Mouse (Mus musculus) fibroblast of lung, adult 2 months (primary cell): ENCODE results near the gene Pdxp.
A peak's percentile ranks its signal among the peaks of the same experiment; 100 is the strongest.

Experiments used
- DNase-seq: peaks from one replicate; pipeline ENCODE4 v3.0.0-alpha.2; 2011; ENCODE audit warnings: low read depth

Gene Pdxp

DNA sequence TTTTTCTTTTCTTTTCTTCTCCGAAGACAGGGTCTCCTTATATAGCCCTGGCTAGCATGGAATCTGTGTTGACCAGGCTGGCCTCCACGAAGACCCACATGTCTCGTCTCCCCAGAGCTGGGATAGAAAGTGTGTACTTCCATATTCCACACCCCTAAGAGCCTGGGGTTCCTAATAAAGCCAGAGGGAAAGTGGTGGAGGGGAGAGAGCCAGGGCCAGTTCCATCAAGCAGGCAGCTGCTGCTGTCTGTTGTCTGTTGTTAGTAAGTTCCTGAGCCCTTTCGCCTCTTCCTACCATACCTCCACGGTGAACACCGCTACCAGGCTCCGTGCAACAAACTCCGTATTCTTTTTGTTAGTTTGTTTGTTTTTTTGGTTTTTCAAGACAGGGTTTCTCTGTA is 14.8 kb downstream of the Pdxp start:
- DNase-seq, result no peak

DNA sequence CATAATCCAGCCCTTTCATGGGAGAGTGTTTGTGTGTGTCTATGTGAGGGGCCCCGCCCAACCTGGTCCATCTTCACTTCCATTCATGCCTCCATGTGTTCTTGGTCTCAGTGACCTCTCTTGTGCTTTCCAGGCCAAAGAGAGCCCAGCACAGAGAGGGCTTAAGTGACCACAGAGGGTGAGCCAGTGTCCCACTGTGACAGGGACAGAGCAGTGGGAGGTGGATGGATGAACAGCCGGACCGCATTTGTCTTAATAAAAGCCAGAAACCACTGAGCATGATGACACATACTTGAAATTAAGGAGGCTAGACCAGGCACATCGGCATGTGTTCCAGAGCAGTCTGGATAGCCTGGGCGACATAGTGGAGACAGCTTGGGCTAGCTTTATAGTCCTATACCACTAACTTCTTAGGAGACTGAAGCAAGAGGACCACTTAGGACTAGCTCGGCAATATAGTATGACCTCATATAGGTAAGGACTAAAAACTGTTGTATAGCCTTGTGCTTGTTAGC is 16.5 kb downstream of the Pdxp start:
- DNase-seq, result no peak

DNA sequence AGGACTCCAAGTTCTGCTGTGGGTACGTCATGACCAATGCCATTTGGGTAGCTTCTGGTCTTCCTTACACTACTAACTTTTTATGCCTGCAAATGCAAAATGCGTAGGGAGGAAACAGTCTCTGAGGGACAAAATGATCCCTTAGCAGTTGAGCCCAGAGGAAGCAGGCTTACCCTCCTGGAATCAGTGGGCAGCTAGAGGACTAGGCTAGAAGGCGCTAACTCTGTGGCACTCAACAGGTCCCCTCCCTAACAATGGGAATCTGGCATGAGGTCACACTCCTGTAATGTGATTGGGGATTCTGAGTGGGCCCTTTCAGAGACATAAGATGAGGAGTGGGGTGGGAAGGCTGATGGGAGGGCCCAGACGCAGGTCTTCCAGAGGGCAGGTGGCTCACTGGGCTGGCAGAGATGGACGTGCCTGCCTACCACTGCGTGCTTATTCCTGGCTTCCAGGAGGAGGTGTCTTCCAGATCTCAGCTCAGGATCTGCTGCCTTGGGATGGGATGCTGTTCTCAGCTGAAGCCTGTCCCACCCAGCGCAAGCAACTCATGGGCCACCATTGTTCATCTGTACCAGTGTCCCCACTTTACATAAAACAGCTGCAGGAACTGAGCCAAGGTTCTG is 17.2 kb downstream of the Pdxp start:
- DNase-seq, result no peak

DNA sequence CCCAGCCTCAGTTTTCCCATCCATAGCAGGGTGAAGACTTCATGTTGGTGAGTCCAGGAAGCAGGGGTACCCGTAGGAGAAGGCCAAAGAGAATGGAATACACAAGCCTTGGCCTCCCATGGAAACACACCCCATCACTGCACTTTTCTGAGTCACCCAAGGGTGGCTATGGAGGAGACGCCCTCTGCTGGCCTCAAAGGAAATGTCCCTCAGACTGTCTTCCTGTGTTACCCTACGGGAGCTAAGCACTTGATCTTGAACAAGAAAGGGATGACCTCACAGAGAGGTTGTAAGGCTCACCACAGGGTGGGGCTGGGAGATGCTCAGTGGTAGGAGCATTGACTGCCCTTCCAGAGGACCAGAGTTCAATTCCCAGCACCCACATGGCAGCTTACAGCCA is 17.9 kb downstream of the Pdxp start:
- DNase-seq, result no peak

DNA sequence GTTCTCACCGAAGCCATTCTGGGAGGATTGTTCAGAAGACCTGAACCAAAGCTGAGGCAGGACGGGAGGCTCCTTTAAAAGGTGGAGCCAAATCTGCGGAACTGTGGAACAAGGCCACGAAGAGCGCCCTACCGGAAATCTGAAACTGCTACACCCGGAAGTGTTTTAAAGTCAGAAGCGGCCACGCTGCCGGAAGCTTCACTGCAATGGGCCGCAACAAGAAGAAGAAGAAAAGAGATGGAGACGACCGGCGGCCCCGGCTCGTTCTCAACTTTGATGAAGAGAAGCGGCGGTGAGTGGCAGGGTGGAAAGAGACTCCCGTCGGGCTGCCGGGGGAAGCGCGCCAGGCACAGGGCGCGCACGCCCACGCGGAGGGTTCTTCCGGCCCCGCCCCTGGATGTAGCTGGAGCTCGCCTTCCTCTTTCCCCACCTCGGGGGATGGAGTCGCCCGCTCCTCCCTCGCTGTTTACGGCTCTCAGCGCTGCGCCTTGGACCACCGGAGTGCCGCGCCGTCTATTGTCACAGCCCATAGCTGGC is 21.1 kb downstream of the Pdxp start, which contains the start of gene Nol12:
TSS of gene Nol12 (plus strand) at position 150 of the 537 bp plus-strand sequence.
- DNase-seq, result peak; percentile 74

DNA sequence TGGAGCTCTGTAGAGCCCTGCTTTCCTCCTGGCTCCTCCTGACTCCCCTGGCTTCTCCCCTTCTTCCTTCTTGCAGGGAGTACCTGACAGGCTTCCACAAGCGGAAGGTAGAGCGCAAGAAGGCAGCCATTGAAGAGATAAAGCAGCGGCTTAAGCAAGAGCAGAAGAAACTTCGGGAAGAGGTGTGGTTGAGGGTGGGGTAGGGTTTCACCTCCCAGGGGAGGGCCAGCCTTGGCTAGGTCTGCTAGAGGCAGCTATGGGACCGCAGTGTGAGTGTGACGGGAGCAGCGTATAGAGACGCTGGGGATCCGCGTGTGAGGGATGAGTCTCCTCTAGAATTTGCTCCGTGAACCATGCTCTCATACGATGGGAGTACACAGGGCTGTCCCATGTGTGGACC is 22.7 kb downstream of the Pdxp start:
- no peak for DNase-seq

DNA sequence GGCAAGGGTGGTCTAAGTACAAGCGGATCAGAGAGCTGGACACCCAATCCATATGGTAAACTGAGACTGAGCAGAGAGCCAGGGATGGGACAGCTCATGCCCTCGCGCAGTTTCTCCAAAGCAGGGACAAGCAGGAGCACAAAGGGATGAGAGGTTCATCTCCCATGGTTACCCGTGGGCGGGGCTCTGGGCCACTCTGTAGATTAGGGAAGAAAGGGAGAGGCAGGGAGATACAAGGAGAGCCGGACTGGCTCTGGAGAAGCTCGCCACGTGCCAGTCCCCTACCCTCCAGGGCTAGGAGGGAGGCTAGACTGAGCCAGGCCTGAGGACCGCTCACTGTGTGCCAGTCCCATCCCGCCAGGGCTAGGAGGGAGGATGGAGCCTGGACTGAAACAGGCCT is 23.6 kb downstream of the Pdxp start:
- no peak for DNase-seq

DNA sequence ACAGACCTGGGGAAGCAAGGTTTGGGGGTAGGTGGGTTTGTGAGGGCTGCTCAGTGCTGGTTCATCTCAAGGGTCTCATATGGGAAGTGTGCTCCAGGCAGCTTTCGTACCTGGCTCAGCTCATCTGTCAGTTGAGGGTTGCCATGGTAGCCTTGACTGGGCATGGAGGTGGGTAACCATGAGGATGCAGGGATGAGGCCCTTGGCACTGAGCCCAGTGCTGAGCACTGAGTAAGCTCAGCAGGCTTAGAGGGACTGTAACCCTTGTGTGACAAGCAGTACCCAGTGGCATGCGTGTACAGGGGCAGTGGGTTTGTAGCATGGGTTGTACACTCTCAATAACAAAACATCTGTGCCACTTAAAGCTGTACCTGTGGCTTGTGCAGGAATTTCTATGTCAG is 24.2 kb downstream of the Pdxp start:
- no peak for DNase-seq

DNA sequence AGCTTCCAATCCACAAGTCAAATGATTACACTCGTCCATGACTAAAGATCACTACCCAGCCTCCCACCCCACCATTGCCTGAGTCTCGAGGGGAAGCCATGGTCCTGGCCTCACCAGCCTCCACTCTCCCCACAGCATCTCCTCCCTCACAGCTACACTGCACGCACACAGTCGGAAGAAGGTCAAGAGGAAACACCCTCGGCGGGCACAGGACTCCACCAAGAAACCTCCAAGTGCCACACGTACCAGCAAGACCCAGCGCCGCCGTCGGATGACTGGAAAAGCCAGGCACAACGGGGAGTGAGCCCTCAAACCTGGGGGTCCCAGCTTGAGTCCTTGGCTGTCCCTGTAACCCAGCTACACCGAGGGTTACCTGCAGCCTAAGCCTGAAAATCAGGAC is 26.6 kb downstream of the Pdxp start:
- DNase-seq, result no peak

DNA sequence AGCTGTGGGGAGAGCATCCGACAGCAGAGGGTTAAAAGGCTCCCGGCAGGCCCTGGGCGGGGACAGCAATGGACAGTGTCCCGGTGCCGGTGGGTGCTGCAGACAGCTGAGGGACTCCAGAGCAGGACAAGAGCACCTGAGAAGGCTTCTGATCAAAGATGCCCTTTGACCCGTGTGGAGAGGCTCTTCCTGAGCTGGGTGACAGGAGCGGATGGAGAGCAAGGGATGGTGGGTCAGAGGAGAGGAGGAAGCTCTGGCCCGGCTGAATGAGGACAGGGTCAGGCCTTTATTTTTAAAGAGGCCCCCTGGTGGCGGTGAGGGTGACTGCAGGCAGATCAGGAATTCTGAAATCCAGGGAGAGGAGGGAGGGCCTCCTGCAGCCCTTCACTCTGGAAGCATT is 28.9 kb downstream of the Pdxp start:
- DNase-seq, result peak; percentile 40

DNA sequence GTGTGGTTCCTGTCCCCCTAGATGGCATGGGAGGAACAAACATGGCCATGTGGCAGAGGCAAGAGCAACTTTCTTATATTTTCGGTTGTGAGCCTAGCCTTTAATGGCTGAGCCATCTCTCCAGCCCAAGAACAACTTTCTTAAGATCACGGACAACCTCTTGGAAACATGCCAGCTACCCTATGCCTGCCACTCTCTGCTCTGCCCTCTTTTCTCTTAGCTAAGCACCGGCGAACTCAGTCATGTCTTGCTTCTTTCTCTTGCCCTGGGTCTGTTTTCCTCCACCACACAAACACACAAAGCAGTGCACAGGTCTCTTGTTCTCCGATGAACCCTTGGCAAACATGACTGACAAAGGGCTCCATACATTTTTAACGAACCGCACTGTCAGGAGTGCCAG is 32.5 kb downstream of the Pdxp start:
- DNase-seq, result no peak

DNA sequence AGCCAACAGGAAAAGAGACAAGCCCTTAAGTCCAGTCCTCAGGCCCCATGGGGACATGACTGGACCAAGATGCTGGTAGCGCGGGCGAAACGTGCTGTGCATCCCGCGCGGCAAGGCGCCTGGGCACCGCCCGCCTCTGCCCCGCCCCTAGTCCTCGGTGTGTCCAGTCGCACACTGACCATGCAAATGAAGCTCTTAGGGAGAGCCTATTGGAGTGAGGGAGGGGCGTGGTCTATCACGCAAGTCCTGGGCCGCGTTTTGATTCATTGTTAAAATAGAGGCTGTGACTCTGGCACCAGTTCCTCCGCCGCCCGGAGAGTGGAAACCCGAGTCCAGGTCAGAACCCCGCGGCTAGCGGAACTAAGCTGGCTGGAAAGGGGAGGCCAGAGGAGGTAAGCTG is 33.9 kb downstream of the Pdxp start, which contains the start of gene Triobp:
TSS of gene Triobp (plus strand) at position 68 of the 400 bp plus-strand sequence.
- peak; percentile 73 for DNase-seq

DNA sequence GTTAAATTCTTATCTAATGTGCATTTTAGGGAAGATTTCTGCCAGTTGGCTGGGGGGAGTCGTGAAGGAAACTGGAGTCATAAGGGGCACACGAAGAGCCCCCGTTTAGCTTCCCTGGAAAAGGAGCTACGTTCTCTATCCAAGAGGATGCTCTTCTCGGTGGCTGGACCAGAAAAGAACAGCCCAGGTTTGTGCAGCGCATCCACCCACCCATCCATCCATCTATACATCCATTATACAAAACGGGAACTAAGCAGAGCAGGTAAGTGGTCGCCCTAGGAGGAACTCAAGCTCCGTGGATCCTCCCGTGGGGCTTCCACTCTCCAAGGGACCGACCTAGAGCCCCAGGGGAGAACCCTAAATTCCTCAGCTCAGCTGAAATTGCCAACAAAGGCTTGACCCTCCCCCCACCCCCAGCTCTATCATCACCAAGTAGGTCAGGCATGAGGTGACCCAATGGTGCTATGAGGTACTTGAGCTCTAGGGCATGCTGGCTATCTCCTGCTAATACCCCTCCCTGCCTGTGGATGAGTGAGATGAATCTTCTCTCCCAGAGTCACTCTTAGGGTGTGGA is 34.5 kb downstream of the Pdxp start:
- no peak for DNase-seq

DNA sequence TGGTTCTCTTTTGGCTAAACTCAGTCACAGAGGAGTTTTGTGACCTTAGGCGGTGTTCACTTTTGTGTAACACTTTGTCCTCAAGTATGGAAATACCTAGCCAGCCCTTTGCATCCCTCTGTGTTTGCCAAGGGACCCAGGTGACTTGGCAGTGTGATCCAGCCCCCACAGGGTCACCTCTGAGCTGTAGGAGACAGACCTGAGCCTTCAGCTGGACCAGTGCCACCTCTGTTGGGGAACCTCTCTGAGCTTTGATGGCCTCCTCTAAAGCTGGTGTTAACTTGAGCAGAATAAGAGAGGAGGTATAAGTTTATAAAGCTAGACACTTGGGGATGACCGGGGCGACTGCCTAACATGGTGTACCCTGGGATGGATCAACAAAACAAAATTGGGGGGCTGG is 35.2 kb downstream of the Pdxp start:
- no peak for DNase-seq

DNA sequence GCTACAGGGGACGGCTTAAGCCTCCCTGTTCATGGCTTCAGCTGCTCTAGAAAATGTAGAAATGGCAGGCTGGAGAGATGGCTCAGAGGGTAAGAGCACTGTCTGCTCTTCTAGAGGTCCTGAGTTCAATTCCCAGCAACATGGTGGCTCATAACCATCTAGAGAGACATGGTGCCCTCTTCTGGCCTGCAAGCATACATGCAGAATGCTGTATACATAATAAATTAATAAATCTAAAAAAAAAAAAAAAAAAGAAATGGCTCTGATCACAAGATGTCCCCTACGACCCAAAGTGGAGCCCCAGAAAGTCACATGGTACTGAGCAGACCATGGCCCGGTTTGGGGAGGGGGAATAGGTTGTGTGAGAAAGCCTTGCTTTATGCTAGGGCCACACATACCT is 41.9 kb downstream of the Pdxp start:
- no peak for DNase-seq

DNA sequence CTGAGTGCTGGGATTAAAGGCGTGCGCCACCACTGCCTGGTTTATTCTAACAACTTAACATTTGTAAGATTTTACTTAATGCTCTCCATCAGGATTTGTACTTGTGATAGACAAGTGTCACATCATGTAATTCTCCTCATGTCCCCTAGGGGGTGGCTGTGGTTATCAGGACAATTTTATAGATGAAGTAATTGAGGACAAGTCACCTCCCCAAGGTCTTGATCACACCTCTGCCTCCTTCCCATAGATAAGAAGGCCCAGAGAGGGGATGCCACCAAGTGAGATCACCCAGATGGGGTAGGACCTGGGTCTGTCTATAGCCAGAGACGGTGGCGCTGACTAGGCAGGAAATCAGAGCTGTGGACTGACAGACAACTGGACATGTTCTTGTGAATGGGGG is 42.6 kb downstream of the Pdxp start:
- no peak for DNase-seq

DNA sequence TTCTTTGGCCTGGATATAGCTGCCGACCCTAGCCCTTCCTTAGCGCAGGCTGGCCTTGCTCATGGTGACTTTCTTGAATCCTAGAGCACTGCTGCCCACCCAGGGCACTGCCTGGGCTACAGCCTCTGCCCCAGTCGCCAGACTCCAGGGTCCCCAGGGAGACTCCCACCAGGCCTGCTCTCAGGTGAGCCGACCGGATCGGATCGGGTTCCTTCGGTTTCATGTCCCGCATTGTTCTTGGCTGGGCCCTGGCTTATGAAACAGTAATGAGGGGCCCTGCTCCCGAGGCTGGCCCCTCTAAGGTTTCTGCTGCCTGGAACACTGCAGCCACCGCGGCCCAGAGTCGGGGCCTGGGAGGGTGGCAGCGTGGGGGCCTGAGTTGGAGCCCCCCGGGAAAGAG is 43.3 kb downstream of the Pdxp start:
- no peak for DNase-seq

DNA sequence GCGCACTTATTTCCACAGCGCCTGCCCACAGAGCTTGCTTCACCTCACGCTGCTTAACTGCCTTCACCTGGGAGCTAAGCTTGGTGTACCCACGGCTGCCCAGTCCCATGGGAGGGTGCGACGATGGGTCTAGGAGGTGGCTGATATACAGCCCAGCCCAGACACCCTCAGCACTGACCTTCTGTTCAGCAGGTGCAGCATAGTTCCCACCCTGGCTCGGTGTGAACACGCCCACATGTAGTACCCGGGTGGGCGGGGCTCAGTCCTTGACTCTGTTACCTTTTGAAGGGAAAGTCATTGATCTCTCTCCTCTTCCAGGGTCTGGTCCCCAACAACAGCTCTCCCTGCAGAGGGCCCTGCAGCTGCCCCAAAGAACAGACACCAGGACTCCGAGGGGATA is 45.8 kb downstream of the Pdxp start:
- no peak for DNase-seq

DNA sequence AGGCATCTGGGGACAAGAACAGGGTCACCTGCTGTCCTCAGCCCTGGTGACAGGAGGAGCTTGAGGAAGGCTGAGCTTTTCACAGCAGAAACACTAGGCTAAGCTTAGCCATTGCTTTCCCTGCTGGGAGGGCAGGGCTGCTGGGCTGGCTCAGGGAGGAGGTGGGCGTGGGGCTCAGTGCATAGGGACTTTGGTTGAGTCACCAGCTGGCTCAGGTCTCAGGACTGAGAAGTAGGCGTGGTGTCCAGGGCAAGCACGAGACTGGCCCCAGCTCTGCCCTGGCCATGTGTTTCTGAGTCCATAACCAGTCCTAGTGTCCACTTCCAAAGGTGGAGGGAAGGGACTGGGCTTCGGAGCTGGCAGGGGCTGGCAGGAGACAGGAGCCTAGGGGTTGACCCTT is 46.4 kb downstream of the Pdxp start:
- DNase-seq, result peak; percentile 82

DNA sequence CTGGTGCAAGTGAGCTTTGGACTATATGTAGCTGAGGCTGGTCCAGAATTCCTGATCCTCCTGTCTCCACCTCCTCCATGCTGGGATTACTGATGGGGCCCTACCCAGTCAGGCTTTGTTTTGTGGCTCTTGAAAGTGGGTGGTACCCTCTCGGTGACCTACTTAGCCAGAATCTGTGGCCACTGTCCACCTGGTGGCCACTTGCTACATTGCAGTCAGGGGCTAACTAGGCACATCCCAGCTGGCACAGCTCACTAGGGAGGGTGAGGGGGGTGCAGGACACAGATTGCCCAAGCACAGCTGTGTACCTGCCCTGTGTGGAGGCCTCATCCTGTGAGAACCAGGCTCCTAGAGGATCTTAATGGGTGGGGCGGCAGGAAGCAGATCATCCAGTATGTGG is 49.2 kb downstream of the Pdxp start:
- DNase-seq, result peak; percentile 70
